Mouse (Mus musculus): ENCODE measurements around the gene Rnf31. TPM values are rescaled to one million over a fixed set of nuclear protein-coding genes. Genes with fewer than 3 reads are reported as not detected.

Gene Rnf31
- total RNA-seq, 1 experiment from 2014 or later: 73.4 TPM

- ATAC-seq (ENCODE audit: extremely low read depth, insufficient number of reproducible peaks, low FRiP score, poor library complexity, severe bottlenecking): no peak
Measured at GRCm38 (mm10) chr14:55598521-55599390, 7.2 kb downstream of the Rnf31 start.

GRCm38 (mm10) chr14:55603271-55603632 lies 11.7 kb downstream of the Rnf31 start, which contains the start of gene Irf9:
TSS of gene Irf9 (plus strand) at chr14:55603571.
- no peak for ATAC-seq (ENCODE audit: extremely low read depth, insufficient number of reproducible peaks, low FRiP score, poor library complexity, severe bottlenecking)

GRCm38 (mm10) chr14:55603633-55604576 lies 12.4 kb downstream of the Rnf31 start:
- ATAC-seq (ENCODE audit: extremely low read depth, insufficient number of reproducible peaks, low FRiP score, poor library complexity, severe bottlenecking): peak; percentile 90

- ATAC-seq (ENCODE audit: extremely low read depth, insufficient number of reproducible peaks, low FRiP score, poor library complexity, severe bottlenecking): no peak
Measured at GRCm38 (mm10) chr14:55604823-55605222, 13.3 kb downstream of the Rnf31 start.

- ATAC-seq (ENCODE audit: extremely low read depth, insufficient number of reproducible peaks, low FRiP score, poor library complexity, severe bottlenecking): no peak
Measured at GRCm38 (mm10) chr14:55605743-55606459, 14.4 kb downstream of the Rnf31 start.

GRCm38 (mm10) chr14:55608339-55608738 lies 16.8 kb downstream of the Rnf31 start:
- ATAC-seq (ENCODE audit: extremely low read depth, insufficient number of reproducible peaks, low FRiP score, poor library complexity, severe bottlenecking): no peak

- no peak for ATAC-seq (ENCODE audit: extremely low read depth, insufficient number of reproducible peaks, low FRiP score, poor library complexity, severe bottlenecking)
Measured at GRCm38 (mm10) chr14:55613346-55613745, 21.8 kb downstream of the Rnf31 start.

- no peak for ATAC-seq (ENCODE audit: extremely low read depth, insufficient number of reproducible peaks, low FRiP score, poor library complexity, severe bottlenecking)
Measured at GRCm38 (mm10) chr14:55614565-55615178, 23.2 kb downstream of the Rnf31 start.

- no peak for ATAC-seq (ENCODE audit: extremely low read depth, insufficient number of reproducible peaks, low FRiP score, poor library complexity, severe bottlenecking)
Measured at GRCm38 (mm10) chr14:55615876-55616275, 24.4 kb downstream of the Rnf31 start.

- no peak for ATAC-seq (ENCODE audit: extremely low read depth, insufficient number of reproducible peaks, low FRiP score, poor library complexity, severe bottlenecking)
Measured at GRCm38 (mm10) chr14:55616844-55617243, 25.3 kb downstream of the Rnf31 start.

- peak; percentile 40; the same call in 1 of the 2 replicates for ATAC-seq (ENCODE audit: extremely low read depth, insufficient number of reproducible peaks, low FRiP score, poor library complexity, severe bottlenecking)
Measured at GRCm38 (mm10) chr14:55617822-55618221, 26.3 kb downstream of the Rnf31 start, which contains the start of gene Rec8. TSS of gene Rec8 (plus strand) at chr14:55618037.

GRCm38 (mm10) chr14:55618486-55619195 lies 27.1 kb downstream of the Rnf31 start:
- no peak for ATAC-seq (ENCODE audit: extremely low read depth, insufficient number of reproducible peaks, low FRiP score, poor library complexity, severe bottlenecking)

- no peak for ATAC-seq (ENCODE audit: extremely low read depth, insufficient number of reproducible peaks, low FRiP score, poor library complexity, severe bottlenecking)
Measured at GRCm38 (mm10) chr14:55628077-55628827, 36.7 kb downstream of the Rnf31 start.

- peak; percentile 70 for ATAC-seq (ENCODE audit: extremely low read depth, insufficient number of reproducible peaks, low FRiP score, poor library complexity, severe bottlenecking)
Measured at GRCm38 (mm10) chr14:55629312-55629711, 37.8 kb downstream of the Rnf31 start.

- ATAC-seq (ENCODE audit: extremely low read depth, insufficient number of reproducible peaks, low FRiP score, poor library complexity, severe bottlenecking): no peak
Measured at GRCm38 (mm10) chr14:55634874-55635522, 43.5 kb downstream of the Rnf31 start.

GRCm38 (mm10) chr14:55635523-55636007 lies 44.1 kb downstream of the Rnf31 start, which contains the start of gene Ipo4:
TSS of gene Ipo4 (minus strand) at chr14:55635957.
- ATAC-seq (ENCODE audit: extremely low read depth, insufficient number of reproducible peaks, low FRiP score, poor library complexity, severe bottlenecking): peak; percentile 88

GRCm38 (mm10) chr14:55637795-55638194 lies 46.3 kb downstream of the Rnf31 start, which contains the start of gene Gm49378:
TSS of gene Gm49378 (minus strand) at chr14:55637895.
- ATAC-seq (ENCODE audit: extremely low read depth, insufficient number of reproducible peaks, low FRiP score, poor library complexity, severe bottlenecking): no peak
